Mouse (Mus musculus): Measurements from ENCODE around the gene Scn8a.
A peak's percentile ranks its signal among the peaks of the same experiment; 100 is the strongest.

Scn8a gene

GRCm38 (mm10) chr15:101039651-101040050 lies 170.0 kb downstream of the Scn8a start:
- no peak for DNase-seq (ENCODE audit: low read depth, low spot score)

GRCm38 (mm10) chr15:101041966-101042365 lies 172.3 kb downstream of the Scn8a start:
- DNase-seq (ENCODE audit: low read depth, low spot score), result no peak

GRCm38 (mm10) chr15:101042613-101043012 lies 173.0 kb downstream of the Scn8a start:
- DNase-seq (ENCODE audit: low read depth, low spot score), result peak; percentile 24

- DNase-seq (ENCODE audit: low read depth, low spot score), result no peak
Measured at GRCm38 (mm10) chr15:101044531-101044930, 174.9 kb downstream of the Scn8a start.

- no peak for DNase-seq (ENCODE audit: low read depth, low spot score)
Measured at GRCm38 (mm10) chr15:101046039-101046526, 176.4 kb downstream of the Scn8a start.

GRCm38 (mm10) chr15:101046527-101047193 lies 177.0 kb downstream of the Scn8a start:
- no peak for DNase-seq (ENCODE audit: low read depth, low spot score)

GRCm38 (mm10) chr15:101047194-101047555 lies 177.5 kb downstream of the Scn8a start, which contains the start of gene Gm47841:
TSS of gene Gm47841 (minus strand) at chr15:101047397.
- no peak for DNase-seq (ENCODE audit: low read depth, low spot score)

GRCm38 (mm10) chr15:101048338-101048896 lies 178.8 kb downstream of the Scn8a start:
- DNase-seq (ENCODE audit: low read depth, low spot score), result no peak

- no peak for DNase-seq (ENCODE audit: low read depth, low spot score)
Measured at GRCm38 (mm10) chr15:101051869-101052268, 182.2 kb downstream of the Scn8a start.

GRCm38 (mm10) chr15:101052560-101053501 lies 183.2 kb downstream of the Scn8a start:
- no peak for DNase-seq (ENCODE audit: low read depth, low spot score)

GRCm38 (mm10) chr15:101053832-101054459 lies 184.3 kb downstream of the Scn8a start:
- no peak for DNase-seq (ENCODE audit: low read depth, low spot score)

- DNase-seq (ENCODE audit: low read depth, low spot score), result no peak
Measured at GRCm38 (mm10) chr15:101054541-101054940, 184.9 kb downstream of the Scn8a start.

GRCm38 (mm10) chr15:101056225-101056624 lies 186.6 kb downstream of the Scn8a start:
- DNase-seq (ENCODE audit: low read depth, low spot score), result peak; percentile 38

GRCm38 (mm10) chr15:101059570-101060279 lies 190.1 kb downstream of the Scn8a start:
- DNase-seq (ENCODE audit: low read depth, low spot score), result no peak

GRCm38 (mm10) chr15:101060280-101060852 lies 190.7 kb downstream of the Scn8a start:
- DNase-seq (ENCODE audit: low read depth, low spot score), result no peak

- DNase-seq (ENCODE audit: low read depth, low spot score), result no peak
Measured at GRCm38 (mm10) chr15:101065069-101065468, 195.4 kb downstream of the Scn8a start.

- no peak for DNase-seq (ENCODE audit: low read depth, low spot score)
Measured at GRCm38 (mm10) chr15:101066364-101066847, 196.7 kb downstream of the Scn8a start.

- DNase-seq (ENCODE audit: low read depth, low spot score), result no peak
Measured at GRCm38 (mm10) chr15:101066920-101067696, 197.4 kb downstream of the Scn8a start.

GRCm38 (mm10) chr15:101068029-101068428 lies 198.4 kb downstream of the Scn8a start:
- no peak for DNase-seq (ENCODE audit: low read depth, low spot score)

- no peak for DNase-seq (ENCODE audit: low read depth, low spot score)
Measured at GRCm38 (mm10) chr15:101068671-101069070, 199.0 kb downstream of the Scn8a start.
